Mouse (Mus musculus): Measurements from ENCODE around the gene Nlk.
"Not testable (repeated sequence)": the region's sequence is repeated elsewhere in the genome, so short reads cannot be mapped to it uniquely, and the experiment has no call there.

GRCm38 (mm10) chr11:78531515-78531914 lies 165.7 kb downstream of the Nlk start:
- not testable (repeated sequence) for TF ChIP-seq CTCF, EP300 (IDR thresholded peaks at IDR 0.05; ENCODE audit: low read depth)

Measured in heart, postnatal 0 days (tissue).